Mouse (Mus musculus) spleen, postnatal 14 days (tissue): ENCODE data around the gene Ephb3.
"Not testable (repeated sequence)": the region's sequence is repeated elsewhere in the genome, so short reads cannot be mapped to it uniquely, and the experiment has no call there.

Experiments used
- DNase-seq, 2 experiments: peaks; one replicate each; pipeline ENCODE4 v3.0.0; 2021 to 2022; ENCODE audit warnings: low spot score in 2 of 2

Ephb3 gene

DNA sequence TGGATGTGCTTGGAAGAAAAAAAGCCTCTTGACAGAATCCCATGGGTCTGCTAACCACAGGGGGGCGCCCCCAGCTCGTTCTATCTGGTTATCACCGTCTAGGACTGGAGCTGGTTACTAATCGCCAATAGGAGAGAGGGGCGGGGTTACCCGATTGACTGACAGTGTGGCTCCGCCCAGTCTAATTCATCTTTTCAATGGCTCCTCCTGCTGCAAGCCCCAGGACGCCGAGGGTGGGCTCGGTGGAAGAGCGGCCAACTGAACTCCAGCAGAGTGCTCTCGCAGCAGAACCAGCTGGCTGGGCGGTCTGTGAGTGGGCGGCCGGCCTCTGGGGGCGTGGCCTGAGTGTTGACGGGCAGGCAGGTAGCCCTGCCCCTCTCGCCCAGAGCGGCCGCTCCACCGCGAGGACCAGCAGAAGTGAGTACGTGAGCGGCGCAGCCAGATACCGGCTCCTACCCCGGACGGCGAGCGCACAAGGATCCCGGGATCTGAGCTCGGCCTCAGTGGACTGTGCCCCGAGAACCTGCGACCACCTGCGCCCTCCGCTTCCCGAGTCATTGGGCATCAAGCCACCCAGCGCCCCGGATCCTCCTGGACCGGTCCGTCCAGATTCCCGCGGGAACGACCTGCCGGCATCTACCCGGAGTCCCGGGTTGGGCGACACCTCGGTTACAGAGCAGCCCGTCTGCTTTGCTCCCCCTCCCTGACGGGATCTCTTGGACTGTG, at the start of gene Ephb3:
Gene Ephb3 (plus strand): TSS at position 389 of the 726 bp plus-strand sequence.
- peak; percentile 60 to 71 for DNase-seq

DNA sequence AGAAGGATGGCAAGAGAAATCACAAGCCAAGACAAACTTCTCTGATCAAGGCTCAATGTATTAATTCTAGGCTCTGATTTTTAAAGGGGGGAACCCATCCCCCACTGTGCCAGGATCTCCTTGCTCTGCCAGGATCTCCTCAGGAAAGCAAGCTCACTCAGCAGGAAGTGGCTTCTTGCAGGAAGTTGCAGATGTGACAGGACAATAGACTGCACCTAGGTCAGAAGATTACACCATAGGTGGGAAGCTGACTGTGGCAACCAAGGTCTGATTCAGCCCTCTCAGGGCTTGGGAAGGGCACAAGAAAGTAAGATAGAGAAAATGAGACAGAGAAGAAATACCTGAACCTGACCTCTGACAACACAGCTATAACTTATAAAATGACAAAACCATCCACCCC, 48.3 kb upstream of the Ephb3 start:
- DNase-seq: not testable (repeated sequence)

DNA sequence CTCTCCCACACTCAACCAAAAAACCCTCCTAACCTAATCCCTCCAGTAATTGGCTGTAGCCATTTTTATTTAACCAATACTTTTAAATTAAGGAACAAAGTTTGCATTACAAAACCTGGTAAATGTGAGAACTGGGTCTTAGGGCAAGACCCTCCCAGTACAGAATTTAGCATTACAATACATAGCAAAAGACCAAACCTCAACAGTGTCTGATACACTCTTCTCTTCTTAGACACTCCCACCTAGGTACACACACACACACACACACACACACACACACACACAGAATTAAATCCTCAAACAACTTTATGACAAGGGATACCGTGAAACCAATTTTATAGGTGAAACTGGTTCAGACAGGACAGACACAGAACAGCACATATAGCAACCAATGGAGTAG, 45.3 kb upstream of the Ephb3 start:
- not testable (repeated sequence) for DNase-seq

DNA sequence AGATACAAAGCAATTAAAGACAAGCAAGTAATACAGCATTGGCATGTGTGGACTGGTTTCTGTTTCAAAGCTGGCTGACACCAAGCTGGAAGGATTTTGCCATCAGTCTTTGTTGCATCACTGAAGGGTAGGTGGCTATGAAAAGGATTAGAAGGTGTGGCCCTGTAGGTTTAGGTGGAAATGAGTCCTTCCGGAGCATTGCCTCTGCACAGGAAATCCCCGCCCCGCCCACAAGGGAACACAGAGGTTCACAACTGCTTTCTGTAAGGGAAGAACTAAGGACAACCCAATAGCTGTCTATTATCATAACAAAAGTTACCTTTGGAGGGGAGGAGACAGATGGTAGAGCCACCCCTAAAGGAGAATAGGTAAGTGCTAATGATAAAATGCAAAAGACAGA, 41.1 kb upstream of the Ephb3 start:
- not testable (repeated sequence) for DNase-seq

DNA sequence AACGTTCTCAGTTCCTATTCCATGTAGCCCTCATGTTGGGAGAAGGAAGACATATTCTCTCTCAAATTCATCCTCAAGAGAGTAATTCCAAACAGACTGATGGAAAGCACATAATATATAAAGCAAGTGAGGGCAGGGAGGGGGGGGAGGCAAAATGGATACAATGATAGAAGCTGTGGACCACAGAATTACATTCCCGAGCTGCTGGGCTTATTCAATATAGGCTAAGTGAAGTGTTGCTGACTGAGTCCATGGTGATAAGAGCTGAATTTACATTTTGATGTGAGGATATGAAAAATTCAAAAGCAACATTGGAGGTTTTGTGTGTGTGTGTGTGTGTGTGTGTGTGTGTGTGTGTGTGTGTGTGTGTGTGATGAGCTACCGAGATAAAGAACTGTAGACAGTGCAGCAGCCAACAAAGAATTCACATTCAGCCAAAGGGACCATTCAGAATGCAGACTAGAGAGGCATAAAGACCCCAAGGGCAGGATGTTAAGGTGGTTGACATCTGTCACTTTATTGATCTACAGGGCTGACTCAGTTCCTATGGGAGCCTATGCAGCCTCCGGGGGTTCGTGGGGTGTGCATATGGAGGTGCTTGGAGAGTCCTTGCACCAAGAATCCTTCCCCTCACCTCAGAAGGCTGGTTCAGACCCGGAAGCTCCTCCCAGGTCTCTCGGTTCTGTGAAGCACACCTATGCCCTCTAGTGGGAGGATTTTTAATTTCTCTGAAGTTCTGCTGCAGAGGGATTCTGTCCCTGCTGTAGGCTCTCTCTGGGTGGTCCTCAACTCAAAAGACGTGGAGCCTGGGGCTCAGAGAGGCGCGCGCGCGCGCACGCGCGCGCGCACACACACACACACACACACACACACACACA, 39.0 kb upstream of the Ephb3 start:
- DNase-seq: not testable (repeated sequence)

DNA sequence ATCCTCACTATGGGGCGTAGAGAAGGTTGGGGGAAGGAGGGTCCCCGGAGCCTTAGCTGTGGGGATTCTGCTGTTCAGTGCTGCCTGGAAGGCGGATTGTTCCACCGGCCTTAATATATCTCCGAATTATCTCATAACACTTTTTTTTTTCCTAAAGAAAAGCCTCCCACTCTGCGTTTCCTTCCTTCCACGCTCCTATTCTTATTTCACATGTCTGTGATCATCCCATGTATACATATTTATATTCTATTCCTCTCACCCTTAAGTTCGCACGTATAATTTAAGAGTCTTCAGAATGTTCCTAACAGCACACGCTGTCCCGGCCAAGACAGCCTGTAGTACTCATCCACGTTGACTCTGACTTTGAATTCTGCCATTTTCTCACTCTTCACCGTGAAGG, 35.8 kb upstream of the Ephb3 start:
- DNase-seq: no peak

DNA sequence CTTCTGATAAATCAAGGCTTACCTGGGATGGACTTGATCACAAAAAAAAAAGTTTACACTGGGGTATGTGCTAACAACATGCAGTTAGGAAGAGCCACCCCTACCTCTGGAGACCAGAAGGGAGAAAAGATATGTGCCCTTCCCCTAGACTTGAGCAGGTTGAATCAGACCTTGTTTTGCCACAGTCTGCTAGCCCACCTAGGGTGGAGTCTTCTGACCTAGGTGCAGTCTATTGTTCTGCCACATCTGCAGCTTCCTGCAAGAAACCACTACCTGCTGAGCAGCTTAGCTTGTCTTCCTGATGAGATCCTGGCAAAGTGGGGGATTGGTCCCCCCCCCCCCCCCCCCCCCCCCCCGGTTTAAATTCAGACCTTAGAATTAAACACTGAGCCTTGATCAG, 29.3 kb upstream of the Ephb3 start:
- DNase-seq: no peak

DNA sequence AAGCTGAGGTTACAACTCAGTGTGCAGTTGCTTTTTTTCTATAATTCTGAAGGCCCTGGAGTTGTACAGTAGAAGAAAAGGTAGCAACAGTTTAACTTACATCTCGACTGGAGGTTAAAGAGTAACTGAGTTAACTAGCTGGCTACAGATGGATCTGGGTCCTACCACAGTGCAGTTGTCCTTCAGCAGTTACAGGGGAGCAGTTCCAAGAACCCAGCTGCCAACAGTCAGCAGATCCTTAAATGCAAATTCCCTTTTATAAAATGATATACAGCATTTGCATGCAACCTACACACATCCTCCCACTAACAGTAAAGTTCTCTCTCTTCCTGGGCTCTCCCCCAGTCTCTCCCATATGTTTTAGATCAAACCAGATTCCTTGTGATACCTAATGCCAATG, 22.4 kb upstream of the Ephb3 start:
- no peak for DNase-seq

DNA sequence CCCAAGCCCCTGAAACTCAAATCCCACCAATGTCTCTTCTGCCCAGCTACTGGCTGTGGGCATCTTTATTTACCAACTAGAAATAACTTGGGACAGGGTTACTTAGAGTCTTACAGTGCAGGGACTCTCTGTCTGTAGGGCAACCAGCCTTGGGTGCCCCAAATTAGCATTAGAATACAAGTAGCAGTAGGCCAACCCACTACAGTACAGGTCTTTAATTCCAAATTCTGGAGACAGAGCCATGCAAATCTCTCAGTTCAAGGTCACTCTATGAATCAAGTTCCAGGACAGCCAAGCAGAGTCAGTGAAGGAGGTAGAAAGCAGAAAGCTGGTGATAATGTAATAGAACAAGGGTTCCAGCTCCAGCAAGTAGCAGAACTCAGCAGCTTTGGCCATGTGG, 19.9 kb upstream of the Ephb3 start:
- DNase-seq: no peak

DNA sequence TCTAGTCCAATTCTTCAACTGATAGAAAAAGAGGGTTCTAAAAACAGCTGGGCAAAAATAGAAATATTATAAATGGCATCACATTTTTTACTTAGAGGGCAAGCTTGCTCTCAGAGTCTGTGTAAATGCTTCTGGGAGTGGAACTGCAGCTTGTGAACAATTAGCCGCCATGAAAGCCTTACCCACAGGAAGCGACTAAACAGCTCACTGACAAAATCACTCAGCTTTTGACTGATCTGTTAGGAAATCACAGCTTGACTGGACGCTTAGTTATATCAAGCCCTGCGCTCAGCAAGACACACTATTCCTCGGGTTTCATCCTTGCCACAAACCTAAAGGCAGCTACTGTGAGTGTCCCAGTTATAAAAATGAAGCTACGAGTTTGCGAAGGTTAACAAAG, 17.0 kb upstream of the Ephb3 start:
- no peak for DNase-seq

DNA sequence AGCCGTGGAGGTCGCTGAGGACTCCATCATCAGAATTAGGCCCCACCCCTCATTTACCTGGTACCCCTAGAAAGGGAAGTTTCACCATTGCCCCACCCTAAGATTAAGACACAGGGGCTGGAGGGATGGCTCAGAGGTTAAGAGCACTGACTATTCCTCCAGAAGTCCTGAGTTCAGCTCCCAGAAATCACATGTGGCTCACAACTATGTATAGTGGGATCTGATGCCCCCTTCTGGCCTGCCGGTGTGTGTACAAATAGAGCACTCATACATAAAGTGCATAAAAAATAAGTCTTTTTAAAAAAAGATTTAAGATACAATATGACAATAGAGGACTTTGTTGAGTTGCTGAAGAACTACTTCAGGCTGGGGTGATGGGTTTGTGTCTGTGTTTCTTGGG, 16.2 kb upstream of the Ephb3 start:
- DNase-seq: no peak

DNA sequence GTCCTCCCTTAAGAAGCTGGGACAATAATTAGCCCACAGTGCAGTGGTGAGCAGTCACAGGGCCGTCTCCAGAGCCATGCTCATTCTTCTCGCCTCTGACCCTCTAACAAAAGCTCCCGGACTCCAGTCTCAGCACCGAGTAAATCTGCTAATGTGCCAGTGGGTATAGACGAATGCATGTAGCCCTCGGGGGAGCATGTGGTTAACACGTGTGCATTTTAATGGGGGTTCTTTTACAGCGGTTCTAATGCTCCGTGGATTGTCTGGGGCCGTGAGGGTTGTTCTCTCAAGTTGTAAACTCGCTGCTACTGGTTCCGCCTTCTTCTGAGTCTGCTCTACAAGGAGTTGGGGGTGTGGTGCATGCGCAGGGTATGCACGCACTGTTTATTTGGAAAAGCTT, 13.0 kb upstream of the Ephb3 start:
- DNase-seq: no peak

DNA sequence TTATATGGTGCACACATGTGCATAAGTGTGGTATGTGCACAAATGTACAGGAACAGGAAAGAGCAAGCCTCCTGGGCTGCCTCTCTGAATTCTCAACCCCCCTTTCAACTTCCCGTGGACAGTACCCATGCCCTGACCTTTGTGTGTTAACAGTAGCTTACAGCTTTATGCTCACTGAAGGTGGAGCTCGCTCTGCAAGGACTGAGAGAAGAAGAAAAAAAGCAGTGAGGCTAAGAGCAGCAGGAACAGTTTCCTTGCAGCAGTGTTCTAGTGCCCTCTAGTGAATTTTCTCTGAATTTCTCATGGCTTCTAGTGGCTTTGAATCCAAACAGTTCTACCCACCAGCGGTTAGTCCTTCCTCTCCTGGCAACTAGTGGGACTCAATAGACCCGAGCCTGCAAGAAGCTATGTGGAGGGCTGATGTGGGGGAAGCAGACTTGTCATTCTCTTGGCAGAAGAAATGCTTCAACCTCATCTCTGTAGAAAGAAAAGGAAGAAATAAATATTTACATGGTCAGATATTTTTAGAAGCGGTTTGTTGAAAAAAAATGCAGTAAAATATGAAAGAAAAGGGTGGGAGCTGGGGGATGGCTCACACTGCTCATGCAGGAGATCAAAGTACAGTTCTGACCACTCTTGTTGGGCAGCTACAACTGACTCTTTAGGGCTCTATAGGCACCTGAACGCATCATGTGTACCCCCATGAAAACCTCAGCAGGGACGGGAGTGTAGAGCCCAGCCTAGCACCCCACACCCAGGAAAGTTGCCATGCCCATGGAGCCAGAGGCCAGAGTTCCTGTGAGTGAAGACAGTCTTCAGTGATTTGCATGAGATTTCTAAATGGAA, 11.8 kb upstream of the Ephb3 start:
- no peak for DNase-seq

DNA sequence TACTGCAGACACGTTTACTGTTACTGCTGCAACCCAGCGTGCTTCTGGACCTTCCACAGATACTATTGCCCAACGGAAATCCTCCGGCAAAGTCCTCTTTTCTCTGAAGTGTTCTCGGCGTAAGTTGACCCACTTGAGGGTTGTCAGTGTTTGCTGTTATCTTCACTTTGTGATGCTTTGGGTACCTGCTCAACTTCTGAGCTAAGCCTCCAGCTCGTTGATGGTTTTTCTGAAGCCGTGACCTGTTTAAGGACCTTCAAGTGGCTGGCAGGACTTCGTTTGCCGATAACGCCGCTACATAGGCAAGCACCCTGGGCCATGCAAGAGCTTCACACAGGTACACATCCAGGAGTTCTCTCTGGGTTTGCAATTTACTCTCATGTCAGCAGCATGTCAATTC, 10.4 kb upstream of the Ephb3 start:
- no peak for DNase-seq

DNA sequence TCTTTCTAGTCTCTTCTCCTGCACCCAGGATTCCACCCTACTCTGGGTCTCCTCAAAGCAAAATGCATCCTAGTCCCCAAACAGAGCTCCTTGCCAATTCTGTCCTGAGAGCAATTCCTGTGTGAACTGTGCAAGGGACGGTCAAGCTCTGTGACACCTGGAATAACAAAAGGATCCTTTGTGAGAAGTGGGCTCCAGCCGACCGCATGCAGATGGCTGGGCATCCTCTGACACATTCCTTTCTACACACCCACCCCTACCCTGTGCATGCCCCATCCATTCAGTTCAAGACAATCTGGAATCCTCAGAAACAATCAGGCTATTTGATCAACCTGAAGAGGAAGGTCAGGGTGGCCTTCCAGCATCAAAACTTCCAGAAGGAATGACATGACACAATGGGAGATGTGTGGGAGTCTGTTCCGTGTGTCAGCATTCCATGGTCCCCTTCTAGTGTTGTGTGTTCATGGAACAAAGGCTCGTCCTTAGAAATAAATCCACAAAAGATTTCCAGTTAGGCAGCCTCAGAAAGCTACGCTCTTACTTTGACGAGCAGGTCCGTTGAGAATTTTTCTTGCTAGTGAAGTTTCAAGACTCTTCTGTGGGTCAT, 9.2 kb upstream of the Ephb3 start:
- no peak for DNase-seq

DNA sequence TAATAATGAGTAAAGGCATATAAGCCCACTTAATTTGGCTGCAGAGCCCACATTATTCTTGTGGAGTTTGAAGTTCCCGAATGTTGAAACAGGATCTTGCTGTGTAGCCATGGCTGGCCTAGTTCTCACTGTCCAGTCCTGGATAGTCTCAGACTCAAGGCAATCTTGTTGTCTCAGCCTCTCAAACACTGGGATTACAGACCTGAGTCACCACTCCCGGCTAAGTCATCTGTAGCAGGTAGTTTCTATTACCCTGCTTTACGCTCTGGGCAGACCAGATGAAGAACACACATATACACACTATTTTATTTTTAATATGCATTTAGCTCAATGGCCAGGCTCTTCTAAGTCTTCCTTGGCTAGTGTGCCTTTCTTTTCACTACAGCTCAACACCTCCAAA, 8.0 kb upstream of the Ephb3 start:
- no peak for DNase-seq

DNA sequence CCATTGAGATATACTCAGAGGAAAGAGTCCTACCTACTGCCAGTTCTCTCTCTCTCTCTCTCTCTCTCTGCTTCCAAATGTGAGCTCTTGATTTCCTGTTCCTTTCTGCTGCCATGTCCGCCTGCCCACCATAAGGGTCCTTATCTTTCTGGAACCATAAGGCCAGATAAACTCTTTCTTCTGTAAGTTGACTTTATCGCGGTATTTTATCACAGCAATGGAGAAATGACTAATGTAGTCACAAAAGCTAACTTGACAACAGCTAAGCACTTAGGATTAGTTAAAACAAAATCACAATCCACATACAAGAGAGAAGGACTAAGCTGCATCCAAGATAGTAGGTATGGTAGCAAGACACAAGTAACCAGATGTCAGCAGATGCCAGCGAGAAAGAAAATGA, 7.0 kb upstream of the Ephb3 start:
- no peak for DNase-seq

DNA sequence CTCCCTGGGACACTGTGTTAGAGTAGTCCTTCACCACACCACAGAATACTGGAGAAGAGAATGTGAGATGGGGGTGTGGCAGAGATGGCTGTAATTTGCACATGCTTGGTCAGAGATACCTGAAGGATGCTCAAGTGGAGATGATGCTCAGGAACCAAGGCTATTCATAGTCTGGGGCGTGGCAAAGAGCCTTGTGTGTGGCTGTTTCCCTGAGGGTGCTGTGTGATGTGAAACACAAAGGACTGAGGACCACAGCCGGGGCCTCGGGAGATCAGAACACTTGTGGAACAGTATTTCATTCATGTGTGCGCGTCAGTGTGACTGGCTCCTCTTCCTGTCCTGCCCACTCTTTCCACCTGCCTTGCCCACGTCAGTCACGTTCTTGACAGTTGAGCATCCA, 6.5 kb upstream of the Ephb3 start:
- no peak for DNase-seq

DNA sequence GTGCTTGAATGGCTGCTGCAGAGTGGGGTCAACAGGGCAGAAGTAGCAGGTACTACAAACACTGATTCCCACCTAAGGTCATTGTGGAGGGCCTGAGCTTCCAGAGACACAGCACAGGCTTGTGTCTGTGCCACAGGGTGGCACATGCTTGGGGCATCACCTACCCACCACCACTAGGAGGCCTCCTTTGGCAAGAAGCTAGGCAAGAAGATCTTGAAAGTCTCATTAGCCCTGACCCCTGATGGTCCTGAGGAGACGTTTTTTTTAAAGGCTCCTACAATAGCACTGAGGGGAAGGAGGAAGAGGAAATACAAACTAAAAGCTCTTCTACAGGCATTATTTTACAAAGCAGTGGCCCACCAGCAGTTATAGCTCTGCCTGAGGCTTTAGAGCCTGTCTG, 6.0 kb upstream of the Ephb3 start:
- DNase-seq: no peak

DNA sequence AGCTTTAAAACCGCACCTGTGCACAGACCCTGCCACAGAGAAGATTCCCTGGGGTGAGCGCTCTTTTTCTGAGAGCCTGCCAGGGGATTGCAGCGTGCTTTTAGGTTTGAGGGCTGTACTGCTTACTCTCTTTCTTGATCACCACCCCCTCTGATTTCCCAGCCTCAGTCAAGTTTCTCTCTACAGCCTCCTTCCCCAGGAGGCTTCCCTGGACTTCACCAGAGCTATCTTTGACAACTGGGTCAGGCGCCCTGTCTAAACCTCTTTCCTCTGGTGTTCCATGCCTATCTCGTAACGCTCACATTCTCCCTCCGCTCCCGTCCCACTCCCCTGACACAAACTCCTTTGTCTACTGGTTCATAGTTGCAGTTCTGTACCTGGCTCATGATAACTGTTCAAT, 5.1 kb upstream of the Ephb3 start:
- DNase-seq: no peak

DNA sequence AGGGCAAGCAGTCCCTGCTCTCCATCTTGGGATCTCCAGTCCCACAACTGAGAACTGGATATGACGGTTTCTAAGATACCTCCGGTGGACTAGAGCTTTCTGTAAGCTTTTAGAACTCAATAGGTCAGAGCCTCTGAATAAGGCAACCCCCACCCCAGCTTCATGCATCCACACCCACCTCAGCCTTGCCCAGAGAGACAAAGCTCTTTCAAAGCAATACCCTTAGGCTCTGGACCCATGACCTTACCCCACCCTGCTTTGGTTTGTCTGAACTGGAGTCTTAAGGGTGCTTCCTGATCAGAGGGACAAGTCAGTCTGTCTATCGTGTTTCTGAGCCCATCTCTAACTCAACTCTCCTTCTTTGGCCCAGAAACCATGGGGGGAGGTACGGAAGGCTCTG, 1.8 kb upstream of the Ephb3 start:
- no peak for DNase-seq
